Mouse (Mus musculus): ENCODE measurements at regions not wholly inside any gene's neighbourhood (a gene's known extent, or its start where the extent isn't known, plus 50 kb on each side); places are given as distances from the start of the nearest gene placed in this dataset.

DNA sequence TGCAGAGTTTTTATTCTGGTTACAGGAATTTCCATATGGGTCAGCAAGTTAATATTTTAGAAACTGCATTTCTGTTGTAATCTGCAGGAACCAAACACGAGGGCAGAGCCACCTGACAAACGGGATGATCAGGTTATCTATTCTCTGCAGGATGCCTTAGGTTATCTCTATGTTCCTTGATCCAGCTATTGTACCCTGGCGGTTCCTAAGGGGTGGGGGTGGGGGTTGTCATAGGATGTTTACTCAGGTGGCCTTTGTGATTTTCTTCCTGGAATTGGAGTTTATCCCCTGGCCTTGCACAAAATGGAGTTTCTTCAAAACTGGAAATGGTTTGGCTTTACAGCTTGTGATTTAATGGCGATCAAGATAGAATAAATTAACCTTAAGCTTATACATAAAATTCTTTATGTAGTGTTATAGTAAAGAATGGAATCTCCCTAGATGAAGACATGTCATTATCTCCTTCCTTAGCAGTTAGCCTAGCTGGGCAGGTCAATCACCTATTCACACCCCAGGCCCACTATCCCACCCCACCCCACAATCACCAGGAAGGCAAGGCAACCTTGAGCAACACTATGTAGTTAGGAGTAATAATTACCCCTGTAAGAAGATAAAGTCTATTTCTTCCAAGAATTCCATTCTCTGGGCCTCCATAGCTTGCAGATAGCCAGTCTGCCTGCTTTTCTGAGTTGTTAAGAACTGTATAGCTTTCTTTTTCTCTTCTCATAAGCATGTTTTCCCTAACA is 192.3 kb upstream of the B430218F22Rik start:
- in situ Hi-C loops (cut with MboI; ENCODE audit: low pct_unique_long_range_greater_than_20kb in 1 of 2, low sequenced_read_pairs in 2 of 2, unreplicated experiment in 1 of 2), result no loop called here

DNA sequence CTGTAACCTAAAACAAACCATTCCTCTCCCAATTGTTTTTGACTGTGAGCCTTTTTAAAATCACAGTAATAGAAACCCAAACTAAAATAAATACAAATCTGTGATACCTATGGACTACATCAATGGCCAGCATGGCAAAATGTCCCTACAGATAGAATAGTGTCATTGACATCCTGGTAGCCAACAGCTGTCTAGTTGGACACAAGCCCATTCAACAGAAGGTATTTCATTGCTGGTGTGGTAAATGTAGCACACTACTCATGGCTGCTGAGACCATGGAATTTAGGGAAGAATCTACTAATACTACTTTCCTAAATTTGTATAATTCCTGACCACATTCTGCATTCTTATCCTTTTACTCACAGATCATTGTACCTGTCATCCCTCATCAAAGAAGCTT is 178.3 kb upstream of the B430218F22Rik start:
- in situ Hi-C loops (cut with MboI; ENCODE audit: low pct_unique_long_range_greater_than_20kb in 1 of 2, low sequenced_read_pairs in 2 of 2, unreplicated experiment in 1 of 2), result no loop called here

DNA sequence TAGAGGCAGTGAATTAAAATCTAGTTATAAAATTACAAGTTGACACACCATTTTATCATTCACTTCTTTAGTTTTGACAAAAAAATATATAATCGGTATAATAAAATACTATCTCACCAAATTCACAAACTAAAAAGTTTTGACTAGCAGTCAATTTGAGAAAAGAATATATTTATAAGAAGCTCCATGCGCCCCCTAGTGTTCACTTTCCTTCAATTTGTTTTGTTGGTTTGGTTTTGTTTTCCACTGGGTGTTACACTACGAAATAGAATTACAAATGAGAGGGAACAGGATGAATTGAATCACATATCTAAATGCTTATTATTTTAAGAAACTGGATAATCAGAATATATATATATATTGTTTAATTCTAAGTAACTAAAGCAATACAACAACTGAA is 159.1 kb upstream of the B430218F22Rik start:
- in situ Hi-C loops (cut with MboI; ENCODE audit: low pct_unique_long_range_greater_than_20kb in 1 of 2, low sequenced_read_pairs in 2 of 2, unreplicated experiment in 1 of 2), result no loop called here

- in situ Hi-C loops (cut with MboI; ENCODE audit: low pct_unique_long_range_greater_than_20kb in 1 of 2, low sequenced_read_pairs in 2 of 2, unreplicated experiment in 1 of 2), result no loop called here
Observed at GRCm38 (mm10) chr13:118237968-118238367, 148.5 kb upstream of the B430218F22Rik start.

- in situ Hi-C loops (cut with MboI; ENCODE audit: low pct_unique_long_range_greater_than_20kb in 1 of 2, low sequenced_read_pairs in 2 of 2, unreplicated experiment in 1 of 2), result no loop called here
Observed at GRCm38 (mm10) chr13:118244680-118245079, 141.8 kb upstream of the B430218F22Rik start.

GRCm38 (mm10) chr13:118245546-118245945 is 140.9 kb upstream of the B430218F22Rik start:
- in situ Hi-C loops (cut with MboI; ENCODE audit: low pct_unique_long_range_greater_than_20kb in 1 of 2, low sequenced_read_pairs in 2 of 2, unreplicated experiment in 1 of 2), result no loop called here

GRCm38 (mm10) chr13:118259606-118260005 is 126.8 kb upstream of the B430218F22Rik start:
- in situ Hi-C loops (cut with MboI; ENCODE audit: low pct_unique_long_range_greater_than_20kb in 1 of 2, low sequenced_read_pairs in 2 of 2, unreplicated experiment in 1 of 2), result loop anchor here in 1 of 2 experiments (25.0 kb wide), 1 partner anchor 1047 kb away; the partner anchor contains the start of genes Emb and Gm17509

DNA sequence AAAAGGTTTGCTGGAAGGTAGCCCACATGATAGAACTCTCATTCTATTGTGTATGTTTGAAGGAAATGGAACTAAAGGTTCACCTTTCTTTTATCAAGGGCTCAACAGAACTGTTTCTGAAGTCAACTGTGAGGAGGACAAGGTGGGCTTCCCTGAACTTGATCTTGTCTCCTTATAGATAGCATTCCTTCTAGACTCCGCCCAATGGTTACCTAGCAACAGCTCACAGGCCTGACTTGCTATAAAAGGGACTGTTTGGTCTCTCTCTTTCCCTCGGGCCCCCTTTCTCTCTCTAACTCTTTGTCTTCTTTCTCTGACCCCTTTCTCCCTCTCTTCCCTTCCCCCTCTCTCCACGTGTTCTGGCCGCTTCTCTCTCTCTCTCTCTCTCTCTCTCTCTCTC is 123.5 kb upstream of the B430218F22Rik start:
- in situ Hi-C loops (cut with MboI; ENCODE audit: low pct_unique_long_range_greater_than_20kb in 1 of 2, low sequenced_read_pairs in 2 of 2, unreplicated experiment in 1 of 2), result loop anchor here in 1 of 2 experiments (25.0 kb wide), 1 partner anchor 1051 kb away; the partner anchor contains the start of genes Emb and Gm17509

- in situ Hi-C loops (cut with MboI; ENCODE audit: low pct_unique_long_range_greater_than_20kb in 1 of 2, low sequenced_read_pairs in 2 of 2, unreplicated experiment in 1 of 2), result loop anchor here in 1 of 2 experiments (25.0 kb wide), 1 partner anchor 1054 kb away; the partner anchor contains the start of genes Emb and Gm17509
Observed at GRCm38 (mm10) chr13:118265763-118266520, 120.5 kb upstream of the B430218F22Rik start.

DNA sequence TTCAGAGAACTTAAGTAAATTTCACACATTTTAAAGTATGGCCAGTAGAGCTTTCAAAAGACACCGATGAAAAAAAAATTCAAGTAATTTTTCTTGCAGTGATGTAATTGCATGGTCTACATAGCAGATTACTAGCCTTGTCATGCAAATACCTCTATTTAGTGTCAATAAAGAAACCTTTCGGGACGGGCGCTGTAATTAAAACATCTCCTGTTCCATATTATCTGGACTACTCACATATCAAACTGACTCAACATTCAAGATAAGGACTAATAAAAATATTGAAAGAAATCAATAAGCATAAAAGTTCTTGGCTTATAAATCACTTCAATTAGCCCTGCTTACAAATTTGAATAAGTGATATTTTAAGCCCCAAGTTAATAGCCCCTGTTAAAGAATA is 113.5 kb upstream of the B430218F22Rik start:
- in situ Hi-C loops (cut with MboI; ENCODE audit: low pct_unique_long_range_greater_than_20kb in 1 of 2, low sequenced_read_pairs in 2 of 2, unreplicated experiment in 1 of 2), result loop anchor here in 1 of 2 experiments (25.0 kb wide), 1 partner anchor 1061 kb away; the partner anchor contains the start of genes Emb and Gm17509

DNA sequence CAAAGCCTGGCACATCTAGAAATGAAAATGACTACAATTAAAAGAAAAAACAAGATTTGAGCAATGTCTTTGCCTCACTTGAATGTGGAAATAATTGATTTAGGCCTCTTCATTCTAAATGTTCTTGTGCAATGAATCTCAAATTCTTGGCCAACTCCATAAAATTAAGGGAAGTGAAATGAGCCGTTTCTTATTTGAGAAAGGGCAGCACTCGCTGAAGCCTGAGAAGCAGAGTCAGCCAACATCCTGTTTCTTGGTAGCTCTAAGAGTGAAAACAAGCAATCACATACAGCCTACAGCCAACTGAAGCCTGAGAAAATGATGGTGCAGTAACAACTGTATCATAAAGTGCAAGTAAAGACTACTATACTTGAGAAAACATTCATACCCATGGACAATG is 105.5 kb upstream of the B430218F22Rik start:
- in situ Hi-C loops (cut with MboI; ENCODE audit: low pct_unique_long_range_greater_than_20kb in 1 of 2, low sequenced_read_pairs in 2 of 2, unreplicated experiment in 1 of 2), result no loop called here

- in situ Hi-C loops (cut with MboI; ENCODE audit: low pct_unique_long_range_greater_than_20kb in 1 of 2, low sequenced_read_pairs in 2 of 2, unreplicated experiment in 1 of 2), result no loop called here
Observed at GRCm38 (mm10) chr13:118293728-118294127, 92.7 kb upstream of the B430218F22Rik start.

GRCm38 (mm10) chr13:118310080-118310479 is 76.3 kb upstream of the B430218F22Rik start:
- in situ Hi-C loops (cut with MboI; ENCODE audit: low pct_unique_long_range_greater_than_20kb in 1 of 2, low sequenced_read_pairs in 2 of 2, unreplicated experiment in 1 of 2), result no loop called here

DNA sequence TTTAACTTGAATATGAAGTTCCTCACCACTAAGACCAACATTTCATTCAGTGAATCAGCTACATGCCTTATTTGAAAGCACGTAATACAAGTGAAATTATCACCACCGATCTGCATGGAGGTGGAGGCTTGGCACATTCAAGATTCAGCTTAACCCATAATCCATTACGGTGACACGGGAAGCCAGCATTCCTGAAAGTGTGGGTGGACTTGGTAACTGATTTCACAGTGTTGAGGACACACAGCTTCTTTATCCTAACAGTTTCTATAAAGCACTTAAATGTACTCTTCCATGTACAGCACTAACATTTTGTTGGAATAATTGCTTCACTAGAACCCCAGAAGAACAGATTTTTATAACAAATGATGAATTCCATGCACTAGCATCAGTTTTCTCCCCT is 72.8 kb upstream of the B430218F22Rik start:
- in situ Hi-C loops (cut with MboI; ENCODE audit: low pct_unique_long_range_greater_than_20kb in 1 of 2, low sequenced_read_pairs in 2 of 2, unreplicated experiment in 1 of 2), result no loop called here
